Mouse (Mus musculus): ENCODE data around the gene Zscan29.
A peak's percentile ranks its signal among the peaks of the same experiment; 100 is the strongest.

The Zscan29 gene

GRCm38 (mm10) chr2:121170980-121171742 lies at the start of gene Zscan29:
Gene Zscan29, minus strand, starts transcription at chr2:121171125.
- peak; percentile 89 for DNase-seq (ENCODE audit: low spot score)

- DNase-seq (ENCODE audit: low spot score): no peak
These were observed 49.1 kb upstream of the Zscan29 start for GRCm38 (mm10) chr2:121219994-121220393.

- DNase-seq (ENCODE audit: low spot score): no peak
These were observed 48.3 kb upstream of the Zscan29 start for GRCm38 (mm10) chr2:121219177-121219576.

- no peak for DNase-seq (ENCODE audit: low spot score)
These were observed 43.6 kb upstream of the Zscan29 start for GRCm38 (mm10) chr2:121214491-121214890.

- no peak for DNase-seq (ENCODE audit: low spot score)
These were observed 35.6 kb upstream of the Zscan29 start for GRCm38 (mm10) chr2:121206541-121206940.

- no peak for DNase-seq (ENCODE audit: low spot score)
These were observed 33.4 kb upstream of the Zscan29 start for GRCm38 (mm10) chr2:121204276-121204675.

GRCm38 (mm10) chr2:121195466-121195865 lies 24.5 kb upstream of the Zscan29 start:
- no peak for DNase-seq (ENCODE audit: low spot score)

- no peak for DNase-seq (ENCODE audit: low spot score)
These were observed 17.6 kb upstream of the Zscan29 start for GRCm38 (mm10) chr2:121188530-121188929.

GRCm38 (mm10) chr2:121184142-121184541 lies 13.2 kb upstream of the Zscan29 start:
- no peak for DNase-seq (ENCODE audit: low spot score)

GRCm38 (mm10) chr2:121183431-121183830 lies 12.5 kb upstream of the Zscan29 start:
- DNase-seq (ENCODE audit: low spot score): no peak

GRCm38 (mm10) chr2:121178828-121179479 lies 8.0 kb upstream of the Zscan29 start:
- DNase-seq (ENCODE audit: low spot score): no peak

GRCm38 (mm10) chr2:121170481-121170971 lies 399 bp downstream of the Zscan29 start, which contains the start of gene Tubgcp4:
Gene Tubgcp4, plus strand, starts transcription at chr2:121170654.
- DNase-seq (ENCODE audit: low spot score): peak; percentile 41

- peak; percentile 16 for DNase-seq (ENCODE audit: low spot score)
These were observed 1.0 kb downstream of the Zscan29 start for GRCm38 (mm10) chr2:121169902-121170301.

- no peak for DNase-seq (ENCODE audit: low spot score)
These were observed 1.8 kb downstream of the Zscan29 start for GRCm38 (mm10) chr2:121169173-121169572.

GRCm38 (mm10) chr2:121153100-121153499 lies 17.8 kb downstream of the Zscan29 start:
- no peak for DNase-seq (ENCODE audit: low spot score)

- DNase-seq (ENCODE audit: low spot score): no peak
These were observed 21.2 kb downstream of the Zscan29 start for GRCm38 (mm10) chr2:121149679-121150078.

GRCm38 (mm10) chr2:121142415-121142814 lies 28.5 kb downstream of the Zscan29 start:
- no peak for DNase-seq (ENCODE audit: low spot score)

GRCm38 (mm10) chr2:121141216-121142035 lies 29.5 kb downstream of the Zscan29 start:
- no peak for DNase-seq (ENCODE audit: low spot score)

- peak; percentile 84 for DNase-seq (ENCODE audit: low spot score)
These were observed 30.7 kb downstream of the Zscan29 start, which contains the start of the genes Adal and Lcmt2 for GRCm38 (mm10) chr2:121140018-121140882. Gene Adal, plus strand, starts transcription at chr2:121140428. Gene Lcmt2, minus strand, starts transcription at chr2:121140653.

- DNase-seq (ENCODE audit: low spot score): peak; percentile 6
These were observed 31.5 kb downstream of the Zscan29 start for GRCm38 (mm10) chr2:121139266-121140017.
